Mouse (Mus musculus) megakaryocyte, embryonic 14.5 days (primary cell): ENCODE results near the gene Gnao1.

Source experiments
- FLI1 ChIP-seq: IDR thresholded peaks from 2 replicates; pipeline ENCODE4 v1.6.1; 2012; ENCODE audit warnings: low read length, inconsistent platforms, mixed read lengths
- GATA1 ChIP-seq: IDR thresholded peaks from 3 replicates; pipeline ENCODE4 v1.6.1; 2012; ENCODE audit warnings: mixed read lengths, low read length, inconsistent platforms, borderline replicate concordance

GRCm38 (mm10) chr8:93852851-93853461 lies 43.2 kb downstream of the Gnao1 start:
- no peak for TF ChIP-seq FLI1
- TF ChIP-seq GATA1 = no peak
